Mouse (Mus musculus): ENCODE data around the gene Prkg1. TPM values are rescaled to one million over a fixed set of nuclear protein-coding genes. Genes with fewer than 3 reads are reported as not detected.

Prkg1 gene
- total and polyA plus RNA-seq, 3 experiments: not detected

- Histone ChIP-seq H3K4me1 (ENCODE audit: control insufficient read depth in 1 of 2, insufficient read depth in 2 of 2, low read length in 2 of 2) (no peaks in the 10 kb centered on the region), H3K27me3 (ENCODE audit: control insufficient read depth in 1 of 2, insufficient read depth in 2 of 2, low read length in 2 of 2) (no peaks in the 10 kb centered on the region), H3K4me3 (ENCODE audit: control insufficient read depth in 1 of 2, insufficient read depth in 1 of 2, low read depth in 2 of 2, low read length in 2 of 2) (no peak overlapping the region), H3K27ac (ENCODE audit: control insufficient read depth, low read depth, low read length) (no peak overlapping the region), H3K9me3 (replicated peaks; ENCODE audit: insufficient read depth, low read length) (no peaks in the 10 kb centered on the region), H3K36me3 (ENCODE audit: control insufficient read depth in 1 of 2, insufficient read depth in 2 of 2, low read length in 2 of 2) (no peaks in the 10 kb centered on the region), H3K9ac (ENCODE audit: control insufficient read depth, low read depth, low read length, poor library complexity, severe bottlenecking) (no peak overlapping the region), H3K79me2 (ENCODE audit: control insufficient read depth, insufficient read depth, low read length, poor library complexity) (no peaks in the 10 kb centered on the region)
- DNase-seq (ENCODE audit: low read depth, low spot score): no peak
- no peak for TF ChIP-seq TCF12 (IDR thresholded peaks at IDR 0.05; ENCODE audit: low read depth, low read length)
- TF ChIP-seq RAD21 (IDR thresholded peaks at IDR 0.05; ENCODE audit: low read depth, low read length): no peak
- TF ChIP-seq ETS1 (IDR thresholded peaks at IDR 0.05; ENCODE audit: low read depth, low read length): no peak
- TF ChIP-seq USF2 (IDR thresholded peaks at IDR 0.05; ENCODE audit: borderline replicate concordance in 1 of 2, insufficient read depth in 1 of 2, low read depth in 1 of 2, low read length in 2 of 2): no peak
- TF ChIP-seq MAX (IDR thresholded peaks at IDR 0.05; ENCODE audit: low read length): no peak
- no peak for TF ChIP-seq NELFE (IDR thresholded peaks at IDR 0.05; ENCODE audit: low read depth, low read length)
- TF ChIP-seq POLR2A (IDR thresholded peaks at IDR 0.05; ENCODE audit: control insufficient read depth in 1 of 2, insufficient read depth in 1 of 2, low read depth in 1 of 2, low read length in 2 of 2, poor library complexity in 1 of 2): no peak
- TF ChIP-seq MEF2A (IDR thresholded peaks at IDR 0.05; ENCODE audit: extremely low read depth, insufficient replicate concordance, low read depth, low read length, poor library complexity, severe bottlenecking): no peak
These were observed 1201.0 kb downstream of the Prkg1 start for GRCm38 (mm10) chr19:30563876-30564275.

- no peaks in the 10 kb centered on the region for H3K4me1 ChIP-seq (ENCODE audit: control insufficient read depth in 1 of 2, insufficient read depth in 2 of 2, low read length in 2 of 2)
- H3K4me3 ChIP-seq (ENCODE audit: control insufficient read depth in 1 of 2, insufficient read depth in 1 of 2, low read depth in 2 of 2, low read length in 2 of 2): no peak overlapping the region
- DNase-seq (ENCODE audit: low read depth, low spot score): no peak
- no peak overlapping the region for H3K27ac ChIP-seq (ENCODE audit: control insufficient read depth, low read depth, low read length)
- TF ChIP-seq ZC3H11A (IDR thresholded peaks at IDR 0.05; ENCODE audit: low read depth, low read length): no peak
- TF ChIP-seq ZKSCAN1 (IDR thresholded peaks at IDR 0.05; ENCODE audit: low read depth, low read length): no peak
- TF ChIP-seq MAZ (IDR thresholded peaks at IDR 0.05; ENCODE audit: low read depth, low read length): no peak
- TF ChIP-seq ZNF384 (IDR thresholded peaks at IDR 0.05; ENCODE audit: low read depth, low read length): no peak
- TF ChIP-seq POLR2A (IDR thresholded peaks at IDR 0.05; ENCODE audit: control insufficient read depth in 1 of 2, insufficient read depth in 1 of 2, low read depth in 1 of 2, low read length in 2 of 2, poor library complexity in 1 of 2): no peak
- TF ChIP-seq SMC3 (IDR thresholded peaks at IDR 0.05; ENCODE audit: low read depth, low read length): no peak
- no peaks in the 10 kb centered on the region for H3K36me3 ChIP-seq (ENCODE audit: control insufficient read depth in 1 of 2, insufficient read depth in 2 of 2, low read length in 2 of 2)
- H3K27me3 ChIP-seq (ENCODE audit: control insufficient read depth in 1 of 2, insufficient read depth in 2 of 2, low read length in 2 of 2): no peaks in the 10 kb centered on the region
- H3K9ac ChIP-seq (ENCODE audit: control insufficient read depth, low read depth, low read length, poor library complexity, severe bottlenecking): no peak overlapping the region
- H3K79me2 ChIP-seq (ENCODE audit: control insufficient read depth, insufficient read depth, low read length, poor library complexity): no peaks in the 10 kb centered on the region
- H3K9me3 ChIP-seq (replicated peaks; ENCODE audit: insufficient read depth, low read length): no peaks in the 10 kb centered on the region
These were observed 1206.8 kb downstream of the Prkg1 start for GRCm38 (mm10) chr19:30558024-30558423.

- TF ChIP-seq TBP (IDR thresholded peaks at IDR 0.05; ENCODE audit: low read depth, low read length) (no peak), UBTF (IDR thresholded peaks at IDR 0.05; ENCODE audit: borderline replicate concordance, insufficient read depth, low read depth, low read length) (no peak), SMC3 (IDR thresholded peaks at IDR 0.05; ENCODE audit: low read depth, low read length) (peak; percentile 62), HCFC1 (IDR thresholded peaks at IDR 0.05; ENCODE audit: low read depth, low read length) (no peak), CTCF (IDR thresholded peaks at IDR 0.05 in 2 of 3, conservative IDR thresholded peaks at IDR 0.05 in 1 of 3; ENCODE audit: control insufficient read depth in 1 of 3, insufficient read depth in 1 of 3, low read depth in 2 of 3, low read length in 3 of 3, poor library complexity in 1 of 3, severe bottlenecking in 1 of 3) (peak in 2 of 3 experiments; percentile 50 to 57; a peak in 5 of 6 replicates), RAD21 (IDR thresholded peaks at IDR 0.05; ENCODE audit: low read depth, low read length) (peak; percentile 57), ZC3H11A (IDR thresholded peaks at IDR 0.05; ENCODE audit: low read depth, low read length) (0 out of 2 replicates have a peak, but pooled peaks have one; percentile 8)
- Histone ChIP-seq H3K27ac (ENCODE audit: control insufficient read depth, low read depth, low read length) (no peak overlapping the region), H3K9me3 (replicated peaks; ENCODE audit: insufficient read depth, low read length) (no peaks in the 10 kb centered on the region), H3K36me3 (ENCODE audit: control insufficient read depth in 1 of 2, insufficient read depth in 2 of 2, low read length in 2 of 2) (no peaks in the 10 kb centered on the region), H3K79me2 (ENCODE audit: control insufficient read depth, insufficient read depth, low read length, poor library complexity) (no peaks in the 10 kb centered on the region), H3K4me3 (ENCODE audit: control insufficient read depth in 1 of 2, insufficient read depth in 1 of 2, low read depth in 2 of 2, low read length in 2 of 2) (no peak overlapping the region), H3K4me1 (ENCODE audit: control insufficient read depth in 1 of 2, insufficient read depth in 2 of 2, low read length in 2 of 2) (no peaks in the 10 kb centered on the region), H3K9ac (ENCODE audit: control insufficient read depth, low read depth, low read length, poor library complexity, severe bottlenecking) (no peak overlapping the region), H3K27me3 (ENCODE audit: control insufficient read depth in 1 of 2, insufficient read depth in 2 of 2, low read length in 2 of 2) (no peaks in the 10 kb centered on the region)
- peak; percentile 36 for DNase-seq (ENCODE audit: low read depth, low spot score)
These were observed 1210.4 kb downstream of the Prkg1 start for GRCm38 (mm10) chr19:30554467-30554881.

All from MEL (cell line).